Comparison of ENCODE assay signal across 15 mouse cellular contexts in genomic region chr8:12786261-12786957, GRCm38 (mm10). TPM values are rescaled to one million over a fixed set of nuclear protein-coding genes. Genes with fewer than 3 reads are reported as not detected.
DNase-seq lines count a peak whose midpoint lies in the region; ATAC-seq and TF ChIP-seq lines count a peak whose summit lies in the region.
"Had no signal": no experiment of that assay in that cellular context is flagged by ENCODE, and none has a peak within 500 bp of the region (broad histone marks: within the 10 kb centered on the region; RNA-seq: fewer than 3 reads in every experiment).

No protein-coding gene starts in this region.

- H3K27ac ChIP-seq in midbrain, embryonic 10.5 days (replicated peaks) = peak overlapping the region; percentile 61; the same call in 1 of the 2 replicates
- H3K27ac ChIP-seq in midbrain, postnatal 0 days (ENCODE audit: low read depth, low read length) = no peak overlapping the region
- no peak overlapping the region for H3K27ac ChIP-seq in midbrain, embryonic 16.5 days (ENCODE audit: low read length)
- H3K27ac ChIP-seq: forebrain, embryonic 13.5 days; heart, adult 2 months; limb, embryonic 12.5 days; liver, embryonic 15.5 days had no signal

- H3K36me3 ChIP-seq in midbrain, embryonic 10.5 days = peaks cover 7% of the 10 kb centered on the region; the same call in 1 of the 2 replicates
- 0 out of 2 replicates have a peak, but pooled peaks cover 4% of the 10 kb centered on the region for H3K36me3 ChIP-seq in midbrain, postnatal 0 days (ENCODE audit: insufficient read depth, low read length)
- no peaks in the 10 kb centered on the region for H3K36me3 ChIP-seq in midbrain, embryonic 16.5 days (ENCODE audit: control insufficient read depth, insufficient read depth, low read length)
- H3K36me3 ChIP-seq: limb, embryonic 12.5 days; liver, embryonic 15.5 days had no signal

- H3K27me3 ChIP-seq in midbrain, embryonic 10.5 days (ENCODE audit: low read depth, poor library complexity, severe bottlenecking) = no peaks in the 10 kb centered on the region
- H3K27me3 ChIP-seq in midbrain, postnatal 0 days (ENCODE audit: insufficient read depth, low read length) = no peaks in the 10 kb centered on the region
- H3K27me3 ChIP-seq in midbrain, embryonic 16.5 days (ENCODE audit: control insufficient read depth, insufficient read depth, low read depth, low read length) = no peaks in the 10 kb centered on the region
- H3K27me3 ChIP-seq: forebrain, embryonic 13.5 days; limb, embryonic 12.5 days had no signal

- H3K4me3 ChIP-seq in midbrain, embryonic 10.5 days = no peak overlapping the region
- H3K4me3 ChIP-seq in midbrain, postnatal 0 days (ENCODE audit: low read depth, low read length) = no peak overlapping the region
- H3K4me3 ChIP-seq in midbrain, embryonic 16.5 days (ENCODE audit: low read depth, low read length) = no peak overlapping the region
- H3K4me3 ChIP-seq: forebrain, embryonic 13.5 days; heart, adult 2 months; limb, embryonic 12.5 days; liver, embryonic 15.5 days had no signal

- peaks cover 30% of the 10 kb centered on the region for H3K4me1 ChIP-seq in midbrain, embryonic 10.5 days
- peaks cover 6% of the 10 kb centered on the region; the same call in 1 of the 2 replicates for H3K4me1 ChIP-seq in midbrain, postnatal 0 days (ENCODE audit: insufficient read depth, low read length)
- peaks cover 14% of the 10 kb centered on the region; the same call in 1 of the 2 replicates for H3K4me1 ChIP-seq in midbrain, embryonic 16.5 days (ENCODE audit: control insufficient read depth, insufficient read depth, low read length)
- H3K4me1 ChIP-seq: limb, embryonic 12.5 days; liver, embryonic 15.5 days had no signal

- no peak overlapping the region for H3K9ac ChIP-seq in midbrain, postnatal 0 days (replicated peaks; ENCODE audit: low read length, poor library complexity, severe bottlenecking)
- H3K9ac ChIP-seq in midbrain, embryonic 16.5 days (ENCODE audit: low read depth, low read length) = no peak overlapping the region
- H3K9ac ChIP-seq: forebrain, embryonic 13.5 days; limb, embryonic 12.5 days; liver, embryonic 15.5 days had no signal

- WGBS in midbrain, embryonic 10.5 days = 84% methylated on average over 14 of the region's 14 CpGs
- 76% methylated on average over 14 of the region's 14 CpGs for WGBS in midbrain, postnatal 0 days
- WGBS in midbrain, embryonic 16.5 days = 78% methylated on average over 14 of the region's 14 CpGs

- no peaks in the 10 kb centered on the region for H3K9me3 ChIP-seq in midbrain, embryonic 10.5 days (replicated peaks)
- no peaks in the 10 kb centered on the region for H3K9me3 ChIP-seq in midbrain, postnatal 0 days (ENCODE audit: low read length)
- H3K9me3 ChIP-seq in midbrain, embryonic 16.5 days (replicated peaks; ENCODE audit: control insufficient read depth, low read length, poor library complexity, severe bottlenecking) = no peaks in the 10 kb centered on the region
- H3K9me3 ChIP-seq: forebrain, embryonic 13.5 days; limb, embryonic 12.5 days; liver, embryonic 15.5 days had no signal

- peak; percentile 76 for ATAC-seq in frontal cortex, adult (ENCODE audit: low TSS enrichment)
- no peak; the same call in 1 of the 2 replicates for ATAC-seq in midbrain, postnatal 0 days (ENCODE audit: low FRiP score)
- ATAC-seq in midbrain, embryonic 16.5 days = peak; percentile 19; the same call in 1 of the 2 replicates
- ATAC-seq: intestine, embryonic 16.5 days had no signal

- DNase-seq in frontal cortex, adult 2 months (ENCODE audit: extremely low spot score in 1 of 2, low spot score in 1 of 2) = no peak
- no peak for DNase-seq in midbrain, embryonic 10.5 days (ENCODE audit: low spot score)
- no peak for DNase-seq in midbrain, postnatal 0 days (ENCODE audit: low spot score)
- peak; percentile 52 to 61 for DNase-seq in cerebellum, postnatal 25 days
- no peak for DNase-seq in retina, embryonic 14.5 days (ENCODE audit: low spot score)
- DNase-seq: adrenal gland, postnatal 36 days; heart, adult 2 months; heart, postnatal 10 days; kidney, postnatal 10 days had no signal

- no peak for TF ChIP-seq CTCF in midbrain, postnatal 0 days (IDR thresholded peaks at IDR 0.05)

- H3K4me2 ChIP-seq in midbrain, postnatal 0 days (ENCODE audit: low read depth, low read length, poor library complexity, severe bottlenecking) = no peak overlapping the region
- no peak overlapping the region for H3K4me2 ChIP-seq in midbrain, embryonic 16.5 days (ENCODE audit: low read length)
- H3K4me2 ChIP-seq: forebrain, embryonic 13.5 days; limb, embryonic 12.5 days; liver, embryonic 15.5 days had no signal

RNA-seq across cellular contexts. Expression of gene Atp11a, which starts 29.6 kb away (rescaled TPM):
- 42.4 and 45.0 TPM in 2 replicates for polyA plus RNA-seq in frontal cortex, adult 2 months (2012; rRNA removed)
- polyA plus RNA-seq in midbrain, embryonic 10.5 days (2016; fragmentation: Nextera tagmentation; extraction: Ambion mirVana) = 6.4 and 7.3 TPM in 2 replicates
- 43.8 and 45.9 TPM in 2 replicates for total RNA-seq in midbrain, postnatal 0 days (2014; rRNA removed)
- 10.3 and 13.8 TPM in 2 replicates for polyA plus RNA-seq in midbrain, postnatal 0 days (2015; fragmentation: Nextera tagmentation; extraction: Ambion mirVana)
- 10.3 and 13.6 TPM in 2 replicates for polyA plus RNA-seq in midbrain, embryonic 16.5 days (2015; fragmentation: Nextera tagmentation; extraction: Ambion mirVana)

Comparison
In these comparisons a context has a peak if more than half of its experiments do, and no peak if none do; other contexts are left out.
1. DNase-seq: peak in cerebellum, postnatal 25 days (2 of 2); none in frontal cortex, adult 2 months (0 of 2), midbrain, embryonic 10.5 days (single experiment), midbrain, postnatal 0 days (single experiment) and retina, embryonic 14.5 days (single experiment).